Comparison of ENCODE assay signal across 8 mouse cellular contexts in genomic region chr5:128522667-128523066, GRCm38 (mm10).
A peak's percentile ranks its signal among the peaks of the same experiment; 100 is the strongest.
DNase-seq lines count a peak whose midpoint lies in the region; ATAC-seq lines count a peak whose summit lies in the region.

No protein-coding gene starts in this region.

- no peaks in the 10 kb centered on the region for H3K36me3 ChIP-seq in forebrain, embryonic 10.5 days (replicated peaks)
- H3K36me3 ChIP-seq in forebrain, embryonic 15.5 days, result no peaks in the 10 kb centered on the region
- no peaks in the 10 kb centered on the region for H3K36me3 ChIP-seq in midbrain, embryonic 10.5 days
- no peaks in the 10 kb centered on the region for H3K36me3 ChIP-seq in midbrain, embryonic 15.5 days (replicated peaks)

- H3K27me3 ChIP-seq in forebrain, embryonic 10.5 days (ENCODE audit: poor library complexity, severe bottlenecking), result peaks cover 96% of the 10 kb centered on the region
- peaks cover 19% of the 10 kb centered on the region for H3K27me3 ChIP-seq in forebrain, embryonic 15.5 days
- peaks cover 84% of the 10 kb centered on the region for H3K27me3 ChIP-seq in midbrain, embryonic 10.5 days (ENCODE audit: low read depth, poor library complexity, severe bottlenecking)
- peaks cover 6% of the 10 kb centered on the region; the same call in 1 of the 2 replicates for H3K27me3 ChIP-seq in midbrain, embryonic 15.5 days (replicated peaks)

- DNase-seq in forebrain, embryonic 10.5 days (ENCODE audit: extremely low spot score, low spot score), result peak; percentile 73
- DNase-seq in midbrain, embryonic 10.5 days (ENCODE audit: low spot score), result peak; percentile 72
- peak; percentile 20 to 51 for DNase-seq in adrenal gland, postnatal 36 days
- DNase-seq in kidney, postnatal 10 days, result peak; percentile 67
- peak; percentile 27 for DNase-seq in naive thymus-derived CD4-positive, alpha-beta T cell, adult 2 months (ENCODE audit: low read depth)

- 42% methylated on average over 5 of the region's 5 CpGs for WGBS in forebrain, embryonic 10.5 days
- 39% methylated on average over 5 of the region's 5 CpGs for WGBS in forebrain, embryonic 15.5 days
- 36% methylated on average over 5 of the region's 5 CpGs for WGBS in midbrain, embryonic 10.5 days
- WGBS in midbrain, embryonic 15.5 days, result 33% methylated on average over 5 of the region's 5 CpGs

- H3K4me1 ChIP-seq in forebrain, embryonic 10.5 days, result peaks cover 18% of the 10 kb centered on the region
- H3K4me1 ChIP-seq in forebrain, embryonic 15.5 days, result peaks cover 9% of the 10 kb centered on the region
- peaks cover 35% of the 10 kb centered on the region for H3K4me1 ChIP-seq in midbrain, embryonic 10.5 days
- peaks cover 12% of the 10 kb centered on the region for H3K4me1 ChIP-seq in midbrain, embryonic 15.5 days

- no peak overlapping the region for H3K27ac ChIP-seq in forebrain, embryonic 10.5 days
- no peak overlapping the region for H3K27ac ChIP-seq in forebrain, embryonic 15.5 days (replicated peaks)
- no peak overlapping the region for H3K27ac ChIP-seq in midbrain, embryonic 10.5 days (replicated peaks)
- no peak overlapping the region for H3K27ac ChIP-seq in midbrain, embryonic 15.5 days

- no peaks in the 10 kb centered on the region for H3K9me3 ChIP-seq in forebrain, embryonic 10.5 days
- H3K9me3 ChIP-seq in forebrain, embryonic 15.5 days, result no peaks in the 10 kb centered on the region
- H3K9me3 ChIP-seq in midbrain, embryonic 10.5 days (replicated peaks), result no peaks in the 10 kb centered on the region
- H3K9me3 ChIP-seq in midbrain, embryonic 15.5 days, result no peaks in the 10 kb centered on the region

- ATAC-seq in forebrain, embryonic 15.5 days (replicated peaks), result no peak
- ATAC-seq in midbrain, embryonic 15.5 days (replicated peaks), result no peak
- ATAC-seq in activated CD4-positive, CD25-positive, alpha-beta regulatory T cell, adult 4 months, result no peak

- no peak overlapping the region for H3K4me2 ChIP-seq in forebrain, embryonic 15.5 days (replicated peaks)
- no peak overlapping the region for H3K4me2 ChIP-seq in midbrain, embryonic 15.5 days

- H3K9ac ChIP-seq in forebrain, embryonic 15.5 days (replicated peaks), result no peak overlapping the region
- no peak overlapping the region for H3K9ac ChIP-seq in midbrain, embryonic 15.5 days

- H3K4me3 ChIP-seq in forebrain, embryonic 10.5 days, result no peak overlapping the region
- H3K4me3 ChIP-seq in forebrain, embryonic 15.5 days, result no peak overlapping the region
- no peak overlapping the region for H3K4me3 ChIP-seq in midbrain, embryonic 10.5 days
- no peak overlapping the region for H3K4me3 ChIP-seq in midbrain, embryonic 15.5 days
